Mouse (Mus musculus) neutrophil, adult 5-6 weeks (primary cell): Measurements from ENCODE around the gene Bmp7. TPM values are rescaled to one million over a fixed set of nuclear protein-coding genes. Genes with fewer than 3 reads are reported as not detected.

Experiments
- ATAC-seq: fragments of 151-379, 151-347 bp; 2 replicates; pipeline ENCODE4 v1.8.0; 2017; ENCODE audit warnings: mild to moderate bottlenecking, moderate TSS enrichment; ENCODE audit not compliant: insufficient number of reproducible peaks, poor library complexity, low FRiP score, severe bottlenecking; ENCODE audit errors: extremely low read depth
- total RNA-seq: library from RNA; stranded (forward); fragments of 200-1000 nt; gene quantifications from 2 replicates; pipeline ENCODE4 v1.2.3, GENCODE M21; 2017

The Bmp7 gene
- total RNA-seq, 1 experiment from 2014 or later = not detected

DNA sequence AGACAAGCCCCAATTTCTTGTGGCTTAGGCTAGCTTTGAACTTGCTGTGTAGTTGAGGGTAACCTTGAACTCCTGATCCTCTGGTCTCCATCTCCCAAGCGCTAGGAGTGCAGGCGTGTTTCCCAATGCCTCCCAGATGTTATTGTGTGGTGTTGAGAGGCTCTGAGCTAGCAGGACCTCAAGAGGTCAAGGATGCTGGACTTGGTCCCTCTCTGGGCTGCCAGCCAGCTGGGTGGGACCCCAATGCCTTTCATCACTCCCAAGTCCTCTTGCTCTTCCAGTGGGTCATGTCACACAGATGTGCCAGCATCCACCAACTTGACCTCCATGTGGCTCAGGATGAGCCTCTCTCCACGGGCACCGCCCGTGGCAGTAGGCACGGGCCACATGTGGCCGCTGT lies 16.9 kb downstream of the Bmp7 start:
- ATAC-seq = no peak

DNA sequence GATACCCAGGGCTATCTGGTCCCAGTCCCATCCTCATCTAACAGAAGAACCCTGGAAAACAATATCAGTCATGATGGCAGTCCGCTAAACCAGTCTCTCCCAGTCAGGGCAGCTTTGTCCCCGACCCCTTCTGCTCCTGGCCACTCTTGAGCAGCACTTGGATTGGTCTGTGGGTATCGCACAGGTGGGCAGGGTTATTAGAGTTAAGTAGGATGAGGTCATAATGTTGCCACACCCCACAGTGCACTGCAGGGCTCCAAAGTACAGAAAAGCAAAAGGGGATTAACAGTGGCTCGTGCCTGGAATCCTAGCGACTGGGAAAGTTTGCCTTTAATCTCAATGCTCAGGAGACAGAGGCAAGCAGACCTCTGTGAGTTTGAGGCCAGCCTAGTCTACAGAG lies 17.5 kb downstream of the Bmp7 start:
- ATAC-seq = no peak

DNA sequence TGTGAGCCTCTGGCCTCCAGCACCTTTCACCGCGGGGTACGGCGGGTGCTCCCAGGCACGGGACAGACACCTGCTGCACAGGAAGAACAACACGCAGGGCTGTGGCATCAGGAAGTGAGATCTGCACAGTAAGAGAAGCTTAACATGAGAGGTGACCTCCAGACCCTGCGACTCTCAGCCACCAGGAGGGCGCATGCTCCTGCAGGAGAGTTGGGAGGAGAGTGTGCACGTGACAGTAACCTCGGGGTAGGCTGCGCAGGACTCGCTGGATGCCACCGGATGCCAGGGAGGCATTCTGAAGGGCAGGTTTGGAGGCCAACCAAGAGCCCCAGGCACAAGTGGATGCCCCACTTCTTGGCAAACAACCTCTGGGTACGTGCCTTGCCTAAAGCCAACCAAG lies 26.1 kb downstream of the Bmp7 start:
- ATAC-seq = no peak

DNA sequence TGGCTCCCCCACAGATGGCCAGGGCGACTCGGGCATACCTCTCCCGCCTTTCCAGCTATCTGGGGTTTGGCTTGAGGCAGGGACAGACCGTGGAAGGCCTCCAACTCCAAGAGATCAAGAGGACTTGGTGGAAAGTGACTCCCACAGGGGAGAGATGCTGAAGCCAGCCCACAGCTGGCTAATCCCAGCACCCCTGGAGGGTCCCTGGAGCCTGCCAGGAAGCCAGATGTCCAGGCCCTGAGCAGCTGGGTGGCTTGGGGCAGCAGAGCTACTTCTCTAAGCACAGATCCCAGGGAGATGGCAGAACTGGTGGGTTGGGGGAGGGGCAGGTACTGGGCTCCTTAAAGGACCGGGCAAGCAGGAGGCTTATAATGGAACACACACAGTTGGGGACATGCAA lies 28.4 kb downstream of the Bmp7 start:
- ATAC-seq = no peak

DNA sequence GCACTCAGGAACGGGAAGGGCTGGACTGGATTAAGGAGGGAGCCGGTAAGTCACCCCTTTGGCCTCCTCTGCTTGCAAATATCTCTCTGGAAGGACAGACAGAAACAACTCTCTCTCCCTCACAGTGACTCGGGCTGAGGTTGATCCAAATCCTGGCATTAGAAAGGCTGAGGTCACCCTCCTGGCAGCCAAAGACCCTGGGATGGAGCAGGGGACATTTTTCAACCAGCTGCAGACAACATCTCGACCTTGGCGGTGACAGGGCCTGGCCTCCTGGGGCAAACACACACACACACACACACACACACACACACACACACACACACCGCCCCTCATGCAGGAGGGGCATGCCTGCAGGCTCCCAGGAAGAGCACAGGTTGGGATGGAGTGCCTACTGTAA lies 29.0 kb downstream of the Bmp7 start:
- ATAC-seq = no peak

DNA sequence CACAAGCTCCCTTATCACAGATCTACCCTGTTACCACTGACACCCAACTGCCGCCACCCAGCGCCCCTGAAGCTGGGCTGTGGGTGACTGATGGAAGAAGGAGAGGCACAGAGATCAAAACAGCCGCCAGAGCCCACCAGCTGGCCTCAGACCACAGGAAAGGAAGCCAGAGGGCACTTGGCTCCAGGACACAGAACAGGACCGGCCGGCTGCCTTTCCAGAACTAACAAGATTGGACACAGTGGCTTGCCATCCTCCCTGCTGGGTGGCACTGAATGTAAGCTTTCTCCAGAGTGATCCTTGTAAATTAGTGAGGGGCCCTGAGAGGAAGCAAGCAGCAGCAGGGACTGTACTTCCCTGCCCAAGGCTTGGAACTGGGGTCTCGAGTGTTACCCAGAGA lies 30.7 kb downstream of the Bmp7 start:
- ATAC-seq = no peak

DNA sequence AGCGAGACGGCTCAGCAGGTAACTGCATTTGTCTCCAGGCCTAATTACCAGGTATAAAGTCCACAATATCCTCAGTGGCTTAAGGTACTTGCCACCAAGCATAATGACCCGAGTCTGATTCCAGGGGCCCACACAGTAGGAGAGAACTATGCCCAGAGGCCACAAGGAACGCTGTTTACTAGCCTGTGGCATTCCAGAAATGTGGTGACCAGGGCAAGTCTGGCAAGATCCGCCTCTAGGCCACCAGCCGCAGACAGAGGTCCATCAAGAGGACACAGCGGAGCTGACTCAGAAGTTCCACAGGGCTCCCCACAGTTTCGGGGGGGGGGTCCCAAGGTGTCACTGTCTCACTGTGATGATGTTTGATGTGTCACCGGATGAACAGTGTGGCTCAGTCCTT lies 34.0 kb downstream of the Bmp7 start:
- no peak for ATAC-seq

DNA sequence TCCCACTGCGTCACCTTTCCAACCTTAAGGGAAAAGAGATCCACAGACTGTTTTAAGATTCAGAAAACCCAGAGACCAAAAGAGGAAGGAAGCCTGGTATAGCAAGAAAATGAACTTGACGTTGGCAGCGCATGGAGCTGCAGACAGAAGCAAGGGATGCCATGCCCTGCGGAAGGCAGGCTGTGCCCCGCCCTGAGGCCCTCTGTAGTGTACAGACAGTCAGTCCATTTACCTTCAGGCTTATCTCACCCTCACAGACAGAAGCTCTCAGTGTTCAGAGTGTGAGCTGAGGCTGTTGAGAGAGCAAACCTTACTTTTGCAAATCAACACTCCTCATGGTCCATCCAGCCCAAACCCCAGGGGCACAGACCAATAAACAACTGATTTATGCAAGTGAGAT lies 35.1 kb downstream of the Bmp7 start:
- no peak for ATAC-seq

DNA sequence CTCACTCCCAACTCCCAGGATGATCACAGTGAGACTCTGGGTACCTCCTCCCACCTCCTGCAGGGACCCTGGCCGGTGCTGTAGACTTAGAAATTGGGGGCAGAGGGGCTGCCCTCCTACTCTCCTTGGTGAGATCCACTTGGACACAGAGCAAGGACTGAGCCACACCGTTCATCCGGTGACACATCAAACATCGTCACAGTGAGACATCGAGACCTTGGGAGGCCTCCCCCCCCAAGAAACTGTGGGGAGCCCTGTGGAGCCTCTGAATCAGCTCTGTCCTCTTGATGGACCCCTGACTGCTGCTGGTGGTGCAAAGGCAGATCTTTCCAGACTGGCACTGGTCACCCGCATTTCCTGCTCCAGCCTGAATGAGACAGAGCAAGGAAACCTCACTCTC lies 35.5 kb downstream of the Bmp7 start:
- no peak for ATAC-seq

DNA sequence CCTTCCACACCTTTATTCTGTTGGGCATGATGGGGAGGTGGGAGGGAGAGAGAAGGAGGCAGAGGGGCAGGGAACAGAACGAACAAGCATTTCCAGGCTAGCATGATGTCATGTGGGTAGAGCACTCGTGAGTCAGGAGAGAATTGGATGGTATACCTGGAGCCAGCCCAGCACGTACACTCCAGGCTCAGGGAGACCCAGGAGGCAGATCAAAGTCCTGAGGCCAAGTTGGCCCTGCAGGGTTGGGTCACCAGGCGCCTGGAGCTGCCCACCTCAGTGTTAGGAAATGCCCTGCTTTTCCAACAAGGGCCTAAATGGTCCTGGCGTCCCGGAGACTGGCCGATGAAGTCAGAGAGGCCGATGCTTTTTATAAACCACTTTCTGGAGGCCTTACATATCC lies 36.6 kb downstream of the Bmp7 start:
- no peak for ATAC-seq

DNA sequence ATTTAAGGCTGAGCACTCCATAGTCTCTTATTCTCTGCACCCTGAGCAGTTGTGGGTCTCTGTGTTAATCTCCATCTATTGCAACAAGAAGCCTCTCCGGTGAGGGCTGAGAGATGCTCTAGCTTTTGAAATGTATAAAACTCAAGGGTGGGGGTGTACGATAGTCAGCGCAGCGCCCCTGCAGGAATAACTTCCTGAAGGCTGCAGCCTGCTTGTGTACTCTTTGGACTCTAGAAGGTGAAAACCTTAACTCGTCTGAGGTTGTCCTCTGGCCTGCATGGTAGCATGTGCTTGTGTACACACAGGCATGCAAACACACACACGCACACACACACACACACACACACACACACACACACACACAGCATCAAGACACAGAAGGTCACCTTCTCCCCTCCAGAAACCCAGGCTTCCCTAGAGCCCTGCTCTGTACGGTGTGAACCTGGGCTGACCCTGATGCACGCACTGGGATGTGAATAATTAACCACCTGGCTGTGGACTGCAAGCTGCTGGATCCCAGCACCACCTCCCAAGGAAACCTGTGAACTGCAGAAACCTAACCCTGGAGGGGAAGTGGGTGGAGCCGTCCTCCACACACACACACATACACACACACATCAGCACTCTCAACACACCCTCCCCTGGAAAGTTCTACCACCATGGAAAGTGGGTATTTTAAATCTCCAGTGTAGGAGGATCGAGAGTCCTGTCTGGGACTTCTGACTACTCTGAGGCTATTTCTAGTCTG lies 39.0 kb downstream of the Bmp7 start:
- no peak for ATAC-seq

DNA sequence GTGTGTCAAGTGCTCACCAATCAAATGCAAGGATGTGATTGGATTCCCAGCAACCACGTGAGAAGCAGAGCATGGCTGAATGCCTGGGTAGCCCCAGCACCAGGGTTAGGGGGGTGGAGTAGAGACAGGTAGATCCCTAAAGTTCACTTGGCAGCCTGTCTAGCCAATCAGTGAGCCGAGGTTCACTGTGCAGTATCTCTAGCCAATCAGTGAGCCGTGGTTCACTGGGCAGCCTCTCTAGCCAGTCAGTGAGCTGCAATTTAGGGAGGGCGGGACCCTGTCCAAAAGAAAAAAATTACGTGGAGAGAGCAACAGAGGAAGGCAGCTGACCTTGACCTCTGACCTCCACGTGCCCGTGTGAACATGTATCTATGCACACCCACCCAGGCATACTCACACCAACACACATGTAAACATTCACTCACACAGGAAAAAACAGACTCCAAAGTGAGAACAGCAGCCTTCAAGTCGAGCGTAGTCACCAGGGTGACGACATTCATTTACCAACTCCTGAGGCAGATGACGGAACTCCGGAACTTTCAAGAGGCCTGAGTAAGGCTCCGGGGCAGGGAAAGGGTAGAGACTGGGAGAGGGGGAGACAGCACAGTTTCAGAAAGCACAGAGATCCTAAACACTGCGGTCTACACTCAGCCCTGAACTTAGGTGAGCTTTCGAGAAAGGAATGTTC lies 50.2 kb downstream of the Bmp7 start:
- no peak for ATAC-seq

DNA sequence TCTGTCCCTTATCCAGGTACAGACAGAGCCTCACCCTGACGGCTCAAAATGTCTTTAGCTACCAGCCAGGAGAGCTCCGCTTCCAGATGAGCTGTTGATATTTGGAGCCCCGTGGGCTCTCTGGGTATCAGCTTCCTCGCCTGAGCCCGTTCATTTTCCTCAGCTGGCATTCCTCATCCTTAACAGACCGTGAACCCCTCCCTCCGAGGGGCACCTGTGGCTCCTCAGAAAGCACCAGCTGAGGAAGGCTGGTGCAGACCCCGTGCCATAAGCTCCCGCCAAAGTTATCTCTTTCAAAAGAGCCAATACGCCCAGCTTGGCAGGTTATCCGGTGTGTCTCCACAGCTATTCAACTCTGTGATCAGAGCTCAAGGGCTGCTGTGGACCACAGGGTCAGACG lies 50.9 kb downstream of the Bmp7 start:
- ATAC-seq = no peak

DNA sequence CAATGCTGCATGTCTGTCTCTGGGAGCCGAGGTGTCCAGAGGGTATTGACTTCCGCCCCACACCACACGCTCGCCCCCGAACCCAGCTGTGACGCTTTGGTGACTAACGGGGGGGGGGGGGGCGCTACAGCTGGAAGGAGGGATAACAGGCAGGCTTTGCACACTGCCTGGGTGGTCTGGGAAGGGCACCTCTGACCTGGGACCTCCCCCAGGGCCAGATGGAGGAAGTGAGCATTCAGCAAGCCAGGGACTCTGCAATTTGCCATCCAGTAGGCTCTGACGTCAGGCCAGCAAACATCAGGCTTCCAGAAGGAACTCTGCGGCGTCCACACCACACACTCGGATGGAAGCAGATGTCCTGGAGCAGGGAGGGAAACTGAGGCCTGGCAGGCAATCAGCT lies 52.0 kb downstream of the Bmp7 start:
- ATAC-seq = no peak

DNA sequence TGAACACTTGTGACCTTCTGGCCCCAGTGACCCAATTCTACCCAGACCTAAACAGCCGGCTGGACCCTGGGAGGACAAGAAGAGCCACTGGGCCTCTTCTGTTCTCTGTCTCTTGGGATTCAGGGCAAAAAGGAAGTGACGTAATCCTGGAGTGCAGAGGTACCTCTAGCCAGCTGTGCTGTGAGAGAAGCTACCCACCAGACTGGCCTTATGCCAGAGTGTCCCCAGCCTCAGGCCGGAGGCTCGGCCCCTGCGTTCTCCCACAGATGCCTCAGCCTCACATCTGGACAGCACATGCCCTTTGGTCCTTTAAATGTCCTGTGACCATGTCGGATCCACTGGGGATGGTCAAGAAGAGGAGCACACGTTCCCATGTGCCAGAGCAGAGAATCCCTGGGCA lies 54.3 kb downstream of the Bmp7 start:
- no peak for ATAC-seq

DNA sequence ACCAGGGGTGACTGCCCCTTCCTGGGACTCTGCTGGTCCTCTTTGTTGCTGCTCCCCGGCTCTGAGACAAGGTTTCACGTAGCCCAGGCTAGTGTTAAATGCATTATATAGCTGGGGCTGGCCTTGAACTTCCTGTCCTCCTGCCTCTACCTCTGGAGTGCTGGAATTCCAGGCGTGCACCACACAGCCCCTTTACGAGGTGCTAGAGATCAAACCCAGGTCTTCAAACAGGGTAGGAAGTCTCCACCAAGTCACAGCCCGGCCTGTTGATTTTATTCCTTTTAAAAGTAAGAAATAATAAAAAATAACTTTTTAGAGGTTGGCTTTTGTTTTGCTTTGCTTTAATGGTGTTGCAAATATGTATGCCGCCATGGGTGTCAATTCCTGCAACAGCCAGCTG lies 55.5 kb downstream of the Bmp7 start:
- no peak for ATAC-seq

DNA sequence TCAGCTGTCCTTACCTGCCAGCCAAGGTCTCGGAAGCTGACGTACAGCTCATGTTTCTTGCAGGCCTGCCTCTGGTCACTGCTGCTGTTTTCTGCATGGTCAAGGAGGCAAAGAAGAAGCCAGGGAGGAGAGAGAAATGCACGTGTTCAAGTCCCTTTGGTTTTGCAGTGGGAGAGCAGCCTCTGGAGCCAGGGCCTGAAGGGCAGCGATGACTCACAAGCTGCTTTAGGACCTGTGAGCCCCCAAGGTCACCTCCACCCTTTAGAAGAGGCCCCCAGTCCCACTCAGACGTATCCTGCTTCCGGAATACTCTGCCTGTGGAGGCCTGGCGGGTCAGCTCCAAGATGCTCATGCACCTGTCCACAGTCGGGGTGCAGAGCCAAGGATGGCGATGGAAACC lies 64.9 kb downstream of the Bmp7 start:
- no peak for ATAC-seq

DNA sequence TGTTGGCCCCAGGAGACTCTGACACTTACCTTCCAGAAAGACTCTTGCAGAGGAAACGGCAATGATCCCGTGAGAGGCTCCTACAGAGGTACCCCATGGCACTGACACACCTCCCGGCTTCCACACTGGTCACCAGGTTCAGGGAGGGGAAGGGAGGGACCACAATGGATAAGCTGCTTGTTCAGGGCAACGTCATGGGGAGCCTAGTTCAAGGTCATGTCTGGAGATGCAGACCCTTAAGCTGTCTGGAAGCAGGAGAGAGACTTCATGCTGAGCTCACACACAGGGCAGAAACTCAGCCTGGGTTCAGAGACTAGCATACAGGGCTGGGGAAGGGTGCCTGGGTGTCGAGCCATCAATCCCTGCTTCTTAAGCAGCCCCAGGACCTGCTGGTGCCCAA lies 73.8 kb downstream of the Bmp7 start:
- ATAC-seq = no peak

DNA sequence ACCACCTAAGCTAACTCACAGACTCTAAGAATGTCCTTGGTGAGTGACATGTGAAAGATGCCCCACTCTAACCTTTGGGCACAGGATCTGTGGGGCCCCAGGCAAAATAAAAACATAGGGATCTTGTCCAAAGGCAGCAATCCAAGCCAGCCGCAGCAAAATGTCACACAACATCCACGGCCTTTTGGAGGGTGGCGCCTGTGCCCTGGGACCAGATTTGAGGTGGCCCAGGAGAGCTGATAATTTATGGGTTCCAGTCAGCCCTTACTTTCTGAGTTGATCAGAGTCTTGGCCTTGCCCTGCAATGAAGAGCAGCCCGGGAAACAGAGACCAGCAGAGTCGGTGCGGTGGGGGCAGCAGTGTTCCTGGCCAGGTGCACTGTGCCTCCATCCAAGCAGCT lies 75.0 kb downstream of the Bmp7 start:
- ATAC-seq = no peak

DNA sequence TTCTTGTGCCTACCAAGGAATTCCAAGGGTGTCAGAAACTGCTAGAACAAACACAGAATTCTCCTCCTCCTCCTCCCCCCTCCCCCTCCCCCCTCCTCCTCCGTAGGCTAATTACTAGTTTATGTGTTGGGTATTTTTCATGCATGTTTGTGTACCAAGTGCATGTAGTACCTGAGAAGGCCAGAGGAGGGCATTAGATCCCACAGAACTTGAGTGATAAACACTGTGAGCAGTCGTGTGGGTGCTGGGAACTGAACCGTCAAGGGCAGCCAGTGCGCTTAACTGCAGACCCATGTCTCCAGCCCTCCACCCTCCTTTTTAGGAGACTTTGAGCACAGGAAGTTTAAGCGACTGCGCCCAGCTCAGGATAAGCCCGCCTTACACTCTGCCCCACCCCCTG lies 75.6 kb downstream of the Bmp7 start:
- no peak for ATAC-seq

DNA sequence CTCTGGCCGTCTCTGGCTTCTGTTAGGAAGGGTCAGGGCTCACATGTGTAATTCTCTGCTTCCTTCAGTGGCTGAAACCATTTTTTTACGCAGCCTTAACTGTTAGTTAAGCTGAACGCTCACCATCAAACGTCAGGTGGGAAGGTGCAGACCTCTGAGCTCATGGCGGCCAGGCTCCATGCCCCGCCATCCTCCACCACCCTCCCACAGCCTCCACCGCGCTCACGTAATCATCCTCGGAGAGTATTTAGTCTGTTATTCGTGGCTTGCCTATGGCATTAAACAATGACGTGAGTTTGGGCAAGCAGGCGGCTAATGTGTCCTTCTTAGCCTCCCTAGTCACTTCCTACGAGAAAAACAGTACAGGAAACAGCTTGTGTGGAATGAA lies 76.7 kb downstream of the Bmp7 start:
- no peak for ATAC-seq
